Mouse (Mus musculus) embryo, embryonic 11 days (tissue): ENCODE results near the gene Igsf9b.

Experiments used
- DNase-seq: peaks from one replicate; pipeline ENCODE4 v3.0.0-alpha.2; 2015

The Igsf9b gene

DNA sequence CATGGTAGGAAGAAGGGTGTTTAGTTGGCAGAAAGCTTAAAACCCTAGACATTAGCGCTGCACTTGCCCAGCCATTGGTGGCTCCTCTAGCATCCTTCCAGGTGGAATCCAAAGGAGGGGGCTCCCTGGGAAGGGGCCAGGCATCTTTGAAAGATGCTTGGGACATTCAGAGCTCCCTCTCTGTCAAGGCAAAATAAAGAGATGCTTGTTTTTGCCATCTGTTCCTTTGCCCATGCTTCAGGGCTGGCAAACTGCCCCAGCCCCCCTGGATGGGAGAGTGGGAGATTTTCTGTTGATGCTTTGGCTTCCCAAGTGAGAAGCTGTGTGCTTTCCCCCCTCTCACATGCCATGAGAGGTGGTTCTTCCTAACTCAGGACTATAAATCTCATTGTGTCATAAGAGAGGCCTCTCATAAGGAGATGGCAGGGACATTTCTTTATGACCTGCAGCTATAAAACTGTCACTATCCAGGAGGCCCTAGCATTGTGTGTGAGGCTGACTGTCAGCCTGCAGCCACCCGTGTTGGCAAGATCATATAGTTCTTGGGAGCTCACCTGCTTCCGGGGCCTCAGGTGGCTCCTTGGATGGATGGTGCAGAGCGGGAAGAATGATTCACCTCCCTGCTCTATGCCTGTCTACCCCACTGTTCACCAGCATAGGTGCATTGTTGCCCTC lies 38.1 kb downstream of the Igsf9b start:
- DNase-seq = no peak

DNA sequence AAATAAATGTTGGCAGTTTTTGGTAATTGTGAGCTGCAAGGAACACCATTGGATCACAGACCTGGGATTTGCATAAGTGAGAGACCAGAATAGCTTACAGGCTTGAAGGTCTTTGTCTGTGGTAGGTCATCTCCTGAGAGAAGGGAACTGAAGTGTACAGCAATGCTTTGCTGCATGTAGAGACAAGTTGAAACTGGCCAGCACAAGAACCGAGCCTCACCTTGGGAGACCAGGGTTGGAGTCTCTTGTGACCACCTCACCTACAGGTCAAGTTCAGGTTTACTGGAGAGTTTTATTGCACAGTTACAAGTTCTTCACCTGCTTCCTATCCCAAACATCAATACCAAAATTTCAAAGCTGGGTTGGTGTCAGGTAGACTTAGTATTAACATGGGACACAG lies 40.2 kb downstream of the Igsf9b start:
- DNase-seq = no peak

DNA sequence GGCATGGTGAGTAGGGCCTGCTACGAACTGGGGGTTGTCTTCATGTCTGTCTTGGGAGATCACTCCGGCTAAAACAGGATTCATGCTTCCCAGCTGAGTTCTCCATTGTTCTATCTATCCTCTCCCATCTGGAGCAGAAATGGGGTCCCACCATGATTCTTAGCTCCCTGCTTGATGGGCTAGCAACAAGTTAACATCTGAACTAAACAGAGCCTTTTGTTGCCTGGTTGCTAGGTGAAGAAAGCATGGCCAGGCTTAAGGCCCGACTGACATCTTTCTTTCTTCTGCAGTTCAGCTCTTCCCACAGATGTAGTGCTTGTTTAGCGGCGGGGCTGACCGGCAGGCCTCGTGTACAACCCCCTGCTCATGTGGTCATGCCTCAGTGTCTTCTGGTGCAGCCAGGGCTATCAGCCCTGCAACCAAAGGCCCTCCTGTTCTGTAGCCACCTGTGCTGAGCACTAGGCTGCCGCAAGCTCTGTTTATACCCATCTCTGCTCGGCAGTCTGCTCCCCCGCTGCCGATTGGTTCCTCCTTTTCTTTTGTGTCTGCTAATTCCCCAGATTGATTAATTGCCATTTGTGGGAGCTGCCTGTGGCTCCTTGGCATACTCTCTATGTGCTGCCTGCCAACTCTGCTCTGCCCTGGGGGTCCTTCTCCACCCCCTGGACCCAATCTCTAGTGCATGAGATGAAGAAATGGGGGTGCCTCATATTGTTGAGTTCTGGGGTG lies 47.7 kb downstream of the Igsf9b start:
- DNase-seq = no peak

DNA sequence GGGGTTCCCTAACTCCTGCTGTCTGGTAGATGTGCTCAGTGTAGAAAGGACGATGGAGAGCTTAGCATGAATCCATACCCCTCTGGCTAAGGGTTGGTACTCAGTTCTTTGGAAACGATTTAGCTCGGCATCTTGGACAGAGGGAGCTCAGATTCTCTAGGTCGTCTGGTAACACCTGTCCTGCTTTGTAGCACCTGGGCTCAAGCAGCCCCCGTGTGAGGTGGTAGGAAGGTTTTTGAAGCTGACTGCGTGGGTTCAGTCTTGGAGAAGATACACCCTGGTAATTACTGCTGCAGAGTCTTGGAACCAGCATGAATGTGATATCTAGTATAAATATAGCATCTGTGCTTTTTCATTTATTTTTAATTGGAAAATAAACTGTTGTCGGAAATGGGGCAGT lies 54.1 kb downstream of the Igsf9b start:
- DNase-seq = no peak

DNA sequence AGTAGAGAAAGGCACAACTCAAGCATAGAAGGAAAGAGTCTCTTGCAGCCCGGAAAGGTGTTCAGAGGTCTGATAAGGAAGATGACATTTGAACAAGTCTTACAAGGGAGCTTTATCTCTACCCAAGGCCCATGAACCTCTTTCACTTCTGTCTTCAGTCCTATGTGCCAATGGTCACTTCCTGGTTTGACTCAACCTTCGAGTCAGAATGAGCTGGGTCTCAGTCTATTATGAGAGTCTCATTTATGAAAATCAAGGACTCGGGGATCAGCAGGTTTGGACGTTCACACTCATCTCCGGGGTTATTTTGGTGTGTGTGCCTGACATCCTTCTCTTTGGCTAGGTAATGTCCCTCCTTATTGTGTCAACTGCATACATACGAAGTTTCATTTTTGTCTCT lies 58.9 kb downstream of the Igsf9b start:
- DNase-seq = no peak

DNA sequence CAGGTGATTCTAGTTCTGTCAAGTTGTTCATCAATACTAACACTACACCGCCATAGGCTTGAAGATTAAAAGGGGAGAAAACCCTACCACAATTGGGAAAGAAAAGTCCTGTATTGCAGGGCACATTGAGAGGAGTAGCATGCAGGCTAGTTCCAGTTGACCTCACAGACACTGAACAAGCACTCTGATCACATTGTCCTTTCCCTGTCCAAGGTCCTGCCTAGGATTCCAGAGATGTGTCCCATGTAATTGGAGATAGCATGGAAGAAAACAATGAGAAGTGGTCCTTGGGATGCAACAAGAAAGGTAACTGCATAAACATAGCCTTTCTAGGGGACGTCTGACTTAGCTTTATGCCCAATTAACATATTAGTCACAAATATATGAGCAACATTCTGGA lies 68.2 kb downstream of the Igsf9b start:
- DNase-seq = peak; percentile 31

DNA sequence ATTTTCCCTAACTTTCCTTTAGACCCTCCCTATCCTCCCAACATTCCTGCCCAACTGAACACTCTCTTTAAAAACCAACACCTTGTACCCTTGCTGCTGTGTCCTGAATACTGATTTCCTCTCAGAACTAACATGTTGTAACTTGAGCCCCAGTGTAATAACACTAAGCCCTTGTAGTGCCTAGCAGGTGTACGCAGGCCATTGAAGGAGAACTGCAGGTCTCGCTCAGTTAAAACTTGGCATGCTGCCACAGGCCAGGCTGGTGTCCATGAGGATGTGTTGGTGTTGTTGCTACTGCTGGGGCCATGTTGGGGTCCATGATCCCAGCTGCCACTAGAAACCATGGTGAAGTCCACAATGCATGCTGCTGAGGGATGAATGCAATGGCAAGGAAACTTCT lies 70.1 kb downstream of the Igsf9b start:
- DNase-seq = no peak

DNA sequence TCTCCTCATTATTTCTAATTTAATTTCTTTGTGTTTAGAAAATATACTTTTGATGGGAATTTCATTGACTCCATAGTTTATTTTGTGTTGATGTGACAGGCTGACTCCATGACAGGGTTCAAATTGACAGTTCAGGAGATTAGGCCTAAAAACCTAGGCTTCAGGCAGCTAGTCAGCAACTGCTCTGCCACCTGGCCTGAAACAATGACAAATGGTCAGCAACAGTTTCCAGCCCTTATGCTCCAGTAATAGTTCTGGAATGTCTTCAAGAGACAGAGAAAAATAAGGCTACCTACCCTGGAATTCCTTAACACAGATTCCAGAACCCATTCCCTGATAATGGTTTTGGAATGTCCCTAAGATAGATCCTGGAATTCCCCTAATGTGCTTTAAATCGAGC lies 76.7 kb downstream of the Igsf9b start:
- DNase-seq = no peak

DNA sequence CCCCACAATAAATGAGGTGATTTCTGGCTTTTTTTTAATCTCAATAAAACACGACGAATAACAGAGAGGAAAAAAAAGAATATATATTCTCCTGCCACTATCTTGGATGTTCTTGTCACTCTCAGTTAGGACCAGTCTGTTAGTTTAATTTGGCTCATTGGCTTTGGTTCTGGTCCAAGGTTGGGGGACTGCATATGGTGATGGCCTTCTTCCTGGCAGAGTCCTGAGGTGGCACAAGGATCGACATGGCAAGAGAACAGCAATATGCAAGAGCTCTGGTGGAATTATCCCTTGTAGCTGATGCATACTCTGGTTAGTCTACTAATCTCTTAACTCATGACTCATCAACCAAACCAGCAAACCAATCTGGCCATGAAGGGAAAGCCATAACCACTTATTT lies 87.9 kb downstream of the Igsf9b start:
- no peak for DNase-seq

DNA sequence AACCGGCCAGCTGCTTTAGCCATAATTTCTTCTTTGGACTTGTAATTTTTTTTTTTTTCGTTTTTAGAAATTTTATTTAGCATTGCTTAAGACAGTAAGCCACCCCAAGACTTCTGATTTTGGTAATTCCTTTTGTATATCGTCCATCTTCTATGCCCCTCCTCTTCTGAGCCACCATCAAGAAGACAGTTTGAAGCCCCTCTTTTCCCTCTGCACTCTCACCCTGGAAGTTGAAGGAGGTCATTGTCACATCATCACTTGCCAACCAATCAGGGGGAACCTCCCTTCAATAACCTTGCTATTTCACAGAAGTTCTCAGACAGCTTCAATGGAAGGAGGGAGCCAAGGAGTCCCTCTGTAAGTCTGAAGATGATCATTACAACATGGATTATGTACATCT lies 97.5 kb downstream of the Igsf9b start, which contains the start of gene Spata19:
Gene Spata19, plus strand, starts transcription at position 301 of the 400 bp plus-strand sequence.
- no peak for DNase-seq

DNA sequence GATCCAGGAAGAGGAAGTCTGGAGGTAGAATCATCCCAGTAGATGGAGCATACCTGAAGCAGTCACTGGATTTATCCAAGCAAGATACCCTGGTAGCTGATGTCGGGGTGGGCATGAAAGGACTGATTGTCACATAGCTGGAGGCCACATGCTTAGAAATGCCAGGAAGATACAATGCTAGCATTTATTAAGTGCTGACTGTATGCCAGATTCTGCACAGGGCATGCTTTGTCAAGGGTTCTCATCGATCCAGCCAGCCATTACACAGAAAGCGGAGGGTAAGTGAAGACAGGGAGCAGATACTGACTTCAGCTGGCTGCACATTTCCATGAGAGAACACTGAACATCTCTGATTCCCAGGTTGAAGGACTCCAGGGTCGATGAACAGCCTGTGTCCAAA lies 102.2 kb downstream of the Igsf9b start:
- DNase-seq = no peak
